Mouse (Mus musculus) layer of hippocampus, adult 9-10 months (tissue): ENCODE results near the gene Yeats2.
A peak's percentile ranks its signal among the peaks of the same experiment; 100 is the strongest.
"Not testable (repeated sequence)": the region's sequence is repeated elsewhere in the genome, so short reads cannot be mapped to it uniquely, and the experiment has no call there.

Source experiments
- DNase-seq: peaks from one replicate; pipeline ENCODE4 v3.0.0; 2022; ENCODE audit warnings: low spot score

The Yeats2 gene

GRCm38 (mm10) chr16:20140772-20141531 is at the start of gene Yeats2:
Yeats2 (plus strand) TSS chr16:20141063.
- DNase-seq: peak; percentile 63

GRCm38 (mm10) chr16:20095966-20096365 is 44.9 kb upstream of the Yeats2 start:
- no peak for DNase-seq

GRCm38 (mm10) chr16:20097069-20097710 is 43.7 kb upstream of the Yeats2 start, which contains the start of gene Klhl24:
Klhl24 (plus strand) TSS chr16:20097542.
- DNase-seq: peak; percentile 93

- DNase-seq: peak; percentile 78
Observed at GRCm38 (mm10) chr16:20097711-20098374, 43.0 kb upstream of the Yeats2 start.

- no peak for DNase-seq
Observed at GRCm38 (mm10) chr16:20098375-20098727, 42.5 kb upstream of the Yeats2 start.

GRCm38 (mm10) chr16:20098866-20099629 is 41.8 kb upstream of the Yeats2 start:
- no peak for DNase-seq

- no peak for DNase-seq
Observed at GRCm38 (mm10) chr16:20106996-20107395, 33.9 kb upstream of the Yeats2 start.

- DNase-seq: no peak
Observed at GRCm38 (mm10) chr16:20108961-20109360, 31.9 kb upstream of the Yeats2 start.

- no peak for DNase-seq
Observed at GRCm38 (mm10) chr16:20112649-20113048, 28.2 kb upstream of the Yeats2 start.

GRCm38 (mm10) chr16:20116069-20116468 is 24.8 kb upstream of the Yeats2 start:
- no peak for DNase-seq

- DNase-seq: not testable (repeated sequence)
Observed at GRCm38 (mm10) chr16:20126319-20126883, 14.5 kb upstream of the Yeats2 start.

- DNase-seq: no peak
Observed at GRCm38 (mm10) chr16:20130397-20130796, 10.5 kb upstream of the Yeats2 start.

GRCm38 (mm10) chr16:20144568-20144967 is 3.7 kb downstream of the Yeats2 start:
- DNase-seq: no peak

GRCm38 (mm10) chr16:20151991-20152390 is 11.1 kb downstream of the Yeats2 start:
- no peak for DNase-seq

GRCm38 (mm10) chr16:20153742-20154141 is 12.9 kb downstream of the Yeats2 start:
- DNase-seq: no peak

- DNase-seq: no peak
Observed at GRCm38 (mm10) chr16:20160130-20160529, 19.3 kb downstream of the Yeats2 start.

- DNase-seq: no peak
Observed at GRCm38 (mm10) chr16:20169071-20169470, 28.2 kb downstream of the Yeats2 start.

GRCm38 (mm10) chr16:20169471-20170106 is 28.7 kb downstream of the Yeats2 start:
- DNase-seq: no peak

- no peak for DNase-seq
Observed at GRCm38 (mm10) chr16:20179406-20180175, 38.7 kb downstream of the Yeats2 start.

GRCm38 (mm10) chr16:20185368-20185767 is 44.5 kb downstream of the Yeats2 start:
- DNase-seq: no peak
